Mouse (Mus musculus): ENCODE data around the gene Ipp.
A peak's percentile ranks its signal among the peaks of the same experiment; 100 is the strongest.

The Ipp gene

GRCm38 (mm10) chr4:116507425-116508218, at the start of gene Ipp:
Gene Ipp, plus strand, starts transcription at chr4:116507549.
- DNase-seq (ENCODE audit: low spot score): peak; percentile 97

- no peak for DNase-seq (ENCODE audit: low spot score)
Measured at GRCm38 (mm10) chr4:116461943-116462342, 45.4 kb upstream of the Ipp start.

DNA sequence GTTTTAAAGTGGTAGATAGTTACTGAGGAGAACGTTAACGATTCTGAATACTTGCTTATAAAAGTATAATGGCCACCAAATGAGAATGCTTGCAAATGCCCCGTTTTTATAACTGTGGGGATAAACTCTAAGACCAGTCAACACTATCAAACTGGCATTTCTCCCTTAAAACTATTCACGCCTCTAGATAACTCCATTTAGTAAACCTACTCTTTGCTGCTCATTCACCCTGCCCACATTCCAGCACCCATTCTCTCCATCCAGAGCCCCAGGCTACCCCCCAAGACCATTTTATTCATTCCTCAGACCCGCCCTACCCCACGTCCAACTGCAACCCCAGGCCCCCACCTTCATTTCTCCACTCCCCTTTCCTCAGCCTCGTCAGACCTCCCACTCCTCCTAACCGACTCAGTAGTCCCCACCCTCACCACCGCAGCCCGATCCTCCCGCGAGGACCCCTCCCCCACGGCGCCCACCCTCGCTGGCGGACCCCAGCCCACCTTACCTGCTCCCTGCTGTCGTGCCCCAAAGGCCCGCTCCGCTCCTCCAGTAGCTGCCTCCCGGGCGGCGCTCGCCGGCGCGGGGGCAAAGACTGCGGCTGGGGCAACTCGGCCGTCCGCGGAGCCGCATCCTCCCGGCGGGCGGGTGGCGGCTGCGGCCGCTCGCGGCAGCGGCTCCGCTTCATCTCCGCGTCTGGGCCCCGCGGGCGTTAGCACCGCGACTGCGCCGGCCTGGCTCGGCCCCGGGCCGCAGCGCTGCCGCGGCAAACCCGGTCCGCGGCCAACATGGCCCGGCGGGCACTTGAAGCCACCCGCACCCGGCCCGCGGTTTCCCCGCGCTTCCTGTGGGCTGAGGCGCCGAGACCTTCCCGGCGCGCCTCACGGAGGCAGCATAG, 43.9 kb upstream of the Ipp start:
- peak; percentile 57 for DNase-seq (ENCODE audit: low spot score)

DNA sequence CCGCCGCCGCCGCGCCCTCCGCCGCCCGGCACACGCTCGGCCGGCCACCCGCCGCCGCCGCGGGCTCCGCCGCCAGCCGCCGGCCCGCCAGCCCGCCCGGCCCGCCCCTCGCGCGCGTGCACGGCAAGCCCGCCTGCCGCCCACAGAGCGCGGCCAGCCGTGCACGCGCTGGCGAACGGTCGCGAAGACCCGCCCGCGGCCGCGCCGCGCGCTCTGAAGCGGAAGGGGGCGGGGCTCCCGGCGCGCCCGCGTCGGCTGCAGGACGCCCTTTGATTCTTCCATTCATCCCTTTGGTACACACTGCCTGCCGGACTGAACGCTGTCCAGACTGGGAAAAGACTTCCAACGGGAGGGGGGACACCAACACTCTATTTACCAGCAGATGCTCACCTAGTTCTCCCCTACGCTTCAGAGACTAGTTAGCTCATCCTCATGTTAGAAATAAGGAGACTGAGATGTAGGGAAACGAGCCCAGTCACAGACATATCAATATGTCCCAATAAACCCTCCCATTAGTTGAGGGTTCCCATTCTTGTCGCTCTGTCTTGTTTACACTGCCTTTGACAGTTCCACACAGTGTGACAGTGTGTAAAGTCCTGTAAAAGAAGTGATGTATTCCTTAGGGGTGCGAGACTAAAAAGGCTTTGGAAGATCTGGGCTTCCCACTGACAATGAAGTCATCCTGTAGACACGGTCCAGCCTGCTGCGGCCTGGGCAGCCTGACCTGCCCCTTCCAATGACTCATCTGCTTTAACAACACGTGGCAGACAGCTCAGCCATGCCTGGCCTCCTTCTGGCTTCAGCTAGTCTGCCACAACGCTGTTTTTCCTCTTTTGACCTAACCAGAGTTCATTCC, 43.0 kb upstream of the Ipp start, which contains the start of gene Mast2:
Gene Mast2, minus strand, starts transcription at position 58 of the 856 bp plus-strand sequence.
- peak; percentile 91 for DNase-seq (ENCODE audit: low spot score)

GRCm38 (mm10) chr4:116481322-116481721, 26.0 kb upstream of the Ipp start:
- DNase-seq (ENCODE audit: low spot score): no peak

- peak; percentile 24 for DNase-seq (ENCODE audit: low spot score)
Measured at GRCm38 (mm10) chr4:116483476-116483875, 23.9 kb upstream of the Ipp start.

DNA sequence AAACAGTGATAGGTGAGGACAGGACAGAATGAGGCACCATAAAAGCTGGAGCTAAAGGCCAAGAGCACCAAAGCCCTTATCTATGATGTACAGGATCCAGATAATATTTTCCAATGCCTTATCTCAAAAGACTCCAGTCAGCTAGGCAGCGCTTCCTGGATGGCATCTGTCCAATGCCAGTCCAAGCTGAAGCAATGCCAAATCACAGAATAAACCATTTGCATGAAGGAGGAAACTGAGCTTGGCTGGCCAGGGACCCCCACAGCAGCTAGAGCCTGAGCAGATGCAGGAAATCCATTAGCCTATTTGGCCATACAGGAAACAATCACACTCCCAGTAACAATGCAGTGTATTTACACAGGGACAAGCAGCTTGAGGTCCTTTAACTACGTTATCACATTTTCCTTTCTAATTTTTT, 16.2 kb upstream of the Ipp start:
- no peak for DNase-seq (ENCODE audit: low spot score)

DNA sequence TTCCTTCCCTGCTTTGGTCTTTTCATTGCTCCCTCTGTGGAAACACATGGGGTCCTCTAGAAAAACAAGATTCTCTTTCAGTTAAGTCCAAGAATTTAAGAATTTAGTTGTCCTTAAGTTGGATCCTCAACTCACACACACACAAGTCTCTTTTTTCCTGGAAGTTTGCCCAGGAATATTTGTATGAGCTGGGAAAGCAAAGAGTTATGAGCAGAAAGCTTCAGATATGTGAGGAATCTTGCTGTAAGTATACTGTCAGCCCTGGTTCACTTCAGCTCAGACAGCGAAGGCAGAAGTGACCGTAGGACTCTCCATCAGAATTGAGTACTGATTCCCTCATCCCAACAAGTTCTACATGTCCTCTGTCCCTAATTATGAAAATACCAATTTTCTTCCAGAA, 15.5 kb upstream of the Ipp start:
- no peak for DNase-seq (ENCODE audit: low spot score)

DNA sequence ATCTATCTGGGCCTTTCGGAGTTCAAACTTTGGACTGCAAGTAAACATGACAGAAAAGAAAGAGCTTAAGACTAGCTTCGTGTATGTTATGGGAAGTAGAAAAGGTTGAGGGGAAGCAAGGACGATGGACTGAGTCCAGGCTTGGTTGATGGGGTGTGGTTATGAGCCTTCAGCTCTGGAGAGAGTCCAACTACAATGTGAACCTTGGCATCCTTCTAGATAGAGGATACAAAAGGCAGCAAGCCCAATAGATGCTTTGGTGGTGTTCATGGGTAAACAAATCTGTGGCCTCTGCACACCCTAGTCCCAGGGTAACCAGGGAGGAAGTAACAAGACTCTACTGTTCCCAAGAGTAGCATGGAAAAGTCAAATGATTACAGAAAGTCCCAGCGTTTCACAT, 14.9 kb upstream of the Ipp start:
- DNase-seq (ENCODE audit: low spot score): no peak

DNA sequence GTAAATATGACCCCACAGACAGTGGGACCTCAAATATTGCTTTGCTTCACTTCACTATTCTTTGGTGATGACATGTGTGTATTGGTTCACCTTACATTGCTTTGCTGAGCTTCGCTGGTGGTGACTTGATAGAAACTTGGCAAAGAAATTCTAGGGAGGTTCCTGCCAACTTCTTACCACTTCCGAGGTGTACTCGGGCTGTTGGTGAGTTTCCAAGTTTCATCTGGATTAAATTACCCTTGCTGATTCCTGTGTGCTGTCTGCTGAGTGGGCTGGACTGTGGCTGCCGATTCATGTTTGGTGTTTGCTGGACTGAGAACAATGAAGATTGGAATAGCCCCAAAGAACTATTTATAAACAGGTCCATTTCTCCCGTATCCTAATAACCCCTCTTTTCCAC, 13.7 kb upstream of the Ipp start:
- no peak for DNase-seq (ENCODE audit: low spot score)

- DNase-seq (ENCODE audit: low spot score): no peak
Measured at GRCm38 (mm10) chr4:116499978-116500377, 7.4 kb upstream of the Ipp start.

GRCm38 (mm10) chr4:116506886-116507424, 394 bp upstream of the Ipp start:
- no peak for DNase-seq (ENCODE audit: low spot score)

DNA sequence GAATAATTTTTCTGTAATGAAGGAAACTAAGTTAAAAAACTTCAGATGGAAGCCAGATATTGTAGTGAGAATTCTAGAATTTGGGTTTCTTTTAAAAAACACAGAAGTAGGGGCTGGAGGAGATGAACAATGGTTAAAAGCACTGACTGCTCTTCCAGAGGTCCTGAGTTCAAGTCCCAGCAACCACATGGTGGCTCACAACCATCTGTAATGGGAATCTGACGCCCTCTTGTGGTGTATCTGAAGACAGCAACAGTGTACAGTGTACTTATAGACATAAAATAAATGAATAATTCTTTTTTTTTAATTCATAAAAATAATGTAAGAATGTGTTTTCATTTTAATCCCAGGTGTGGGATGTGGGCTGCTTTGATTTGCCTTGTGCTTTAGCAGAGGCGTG, 23.8 kb downstream of the Ipp start:
- DNase-seq (ENCODE audit: low spot score): no peak

- no peak for DNase-seq (ENCODE audit: low spot score)
Measured at GRCm38 (mm10) chr4:116536351-116536750, 29.0 kb downstream of the Ipp start.

- DNase-seq (ENCODE audit: low spot score): no peak
Measured at GRCm38 (mm10) chr4:116537737-116538136, 30.4 kb downstream of the Ipp start.

DNA sequence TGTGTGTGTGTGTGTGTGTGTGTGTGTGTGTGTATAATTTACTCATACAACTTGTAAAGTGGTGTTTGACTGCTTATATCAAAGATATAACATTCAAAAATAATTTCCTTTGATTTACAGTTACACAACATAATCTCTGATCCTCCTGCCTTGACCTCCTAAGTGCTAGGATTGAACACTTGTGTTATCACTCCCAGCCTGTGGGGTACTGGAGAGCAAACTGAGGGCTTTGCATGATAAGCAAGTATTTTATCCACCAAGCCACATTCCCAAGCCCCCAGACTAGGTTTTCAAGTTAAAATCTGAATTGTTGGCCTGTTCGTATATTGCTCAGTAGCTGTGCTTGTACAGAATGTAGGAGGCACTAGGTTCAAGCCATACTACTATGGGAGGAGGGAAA, 43.1 kb downstream of the Ipp start:
- no peak for DNase-seq (ENCODE audit: low spot score)

DNA sequence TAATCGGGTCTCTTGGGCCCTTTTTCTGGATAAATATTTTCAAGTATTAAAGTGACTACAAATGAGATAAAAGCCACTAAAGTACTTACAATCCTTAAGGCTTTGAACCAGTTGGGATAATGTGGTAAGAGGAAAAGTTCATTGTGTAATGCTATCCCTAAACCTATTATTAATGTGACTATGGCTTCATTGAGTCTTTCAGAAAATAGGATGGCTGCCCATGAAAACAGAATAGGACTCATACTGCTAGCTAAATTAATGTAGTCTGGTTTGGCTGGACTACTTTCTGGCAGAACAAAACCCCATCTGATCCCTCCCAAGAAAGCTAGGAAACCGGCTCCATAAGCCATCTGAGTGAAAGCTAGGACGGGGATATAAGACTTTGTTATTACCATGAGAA, 45.7 kb downstream of the Ipp start:
- no peak for DNase-seq (ENCODE audit: low spot score)

DNA sequence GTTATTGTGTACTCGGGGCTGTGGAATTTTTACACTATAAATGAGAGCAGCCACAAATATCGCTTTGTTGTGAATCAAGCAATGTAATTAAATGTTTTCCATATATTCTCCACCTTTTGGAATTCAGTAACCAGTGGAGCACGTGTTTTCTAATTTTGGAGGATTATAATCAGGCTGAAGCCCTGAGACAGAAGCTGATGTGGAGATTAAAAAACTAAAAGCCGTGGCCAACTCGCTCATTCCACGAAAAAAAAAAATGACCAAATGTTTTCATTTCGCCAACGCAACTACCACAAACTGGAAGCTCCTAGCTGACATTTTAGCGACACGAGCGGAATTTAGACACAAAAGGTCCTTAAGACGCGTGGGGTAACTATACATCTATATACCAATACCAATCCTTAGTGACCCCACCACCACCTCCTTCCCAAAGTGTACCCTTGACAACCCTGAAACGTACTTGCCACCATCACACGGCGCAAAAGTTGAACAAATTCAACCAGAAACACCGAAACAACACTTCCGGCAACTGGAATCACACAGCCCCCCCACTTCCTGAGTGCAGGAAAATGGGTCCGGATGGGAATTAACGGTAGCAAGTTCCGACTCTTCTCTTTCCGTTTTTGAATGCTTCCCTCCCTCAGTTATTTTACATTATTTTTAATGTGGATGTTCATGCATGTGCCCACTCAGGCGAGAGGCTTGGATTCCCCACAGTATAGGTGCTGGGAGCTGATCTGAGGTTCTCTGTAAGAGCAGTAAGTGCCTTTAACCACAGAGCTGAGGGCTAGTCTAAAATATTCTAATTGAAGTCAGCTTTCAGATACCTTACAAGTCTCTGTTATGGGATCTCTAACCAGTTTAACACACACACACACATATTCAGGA, 48.3 kb downstream of the Ipp start, which contains the start of gene Tmem69:
Gene Tmem69, minus strand, starts transcription at position 524 of the 888 bp plus-strand sequence.
- peak; percentile 87 for DNase-seq (ENCODE audit: low spot score)

DNA sequence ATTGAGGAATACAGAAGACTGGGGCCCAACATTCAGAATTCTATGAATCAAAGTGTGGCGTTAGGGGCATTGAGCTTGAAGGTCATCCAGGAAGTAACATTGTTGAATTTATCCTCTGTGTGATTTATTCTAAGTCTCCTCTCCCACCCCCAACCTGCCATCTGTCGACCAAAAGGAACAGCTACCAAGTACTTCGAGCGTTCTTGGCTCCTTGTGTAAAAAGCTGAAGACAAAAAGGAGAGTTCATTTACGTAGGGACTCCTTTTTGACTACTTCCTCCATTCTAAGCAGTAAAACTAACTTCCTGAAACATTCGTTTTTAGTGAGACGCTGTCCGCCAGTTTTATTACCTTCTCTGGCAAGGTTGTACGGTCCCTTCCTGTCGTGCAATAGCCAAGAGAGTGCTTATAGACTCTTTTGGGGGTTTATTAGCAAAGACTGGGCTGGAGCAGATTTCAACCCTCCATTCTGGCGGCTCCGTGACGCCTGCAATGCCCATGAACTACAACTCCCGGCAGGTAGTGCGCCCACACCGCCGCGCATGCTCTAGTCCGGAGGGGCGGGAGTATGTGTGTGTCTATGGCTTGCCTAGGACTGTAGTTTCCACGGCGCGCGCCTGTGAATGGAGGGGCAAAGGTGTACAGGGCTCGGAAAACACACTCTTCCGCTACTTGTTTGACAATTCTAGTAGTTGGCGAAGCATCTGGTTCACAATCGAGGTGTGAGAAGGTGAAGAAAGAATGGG, 49.4 kb downstream of the Ipp start:
- peak; percentile 97 for DNase-seq (ENCODE audit: low spot score)

Data from embryo, embryonic 10 days (tissue).